Mouse (Mus musculus): ENCODE measurements around the gene App. TPM values are rescaled to one million over a fixed set of nuclear protein-coding genes. Genes with fewer than 3 reads are reported as not detected.

The App gene
- polyA plus RNA-seq (2014; fragmentation: Nextera tagmentation; extraction: Ambion mirVana): 146 and 157 TPM in 2 replicates

- Histone ChIP-seq H3K27me3 (ENCODE audit: control insufficient read depth, insufficient read depth, low read length) (no peaks in the 10 kb centered on the region), H3K9ac (replicated peaks; ENCODE audit: low read length) (peak within 1 kb of the TSS; percentile 88), H3K4me3 (ENCODE audit: low read depth, low read length) (peak within 1 kb of the TSS; percentile 92), H3K9me3 (replicated peaks; ENCODE audit: control insufficient read depth, low read length) (no peaks in the 10 kb centered on the region), H3K4me1 (ENCODE audit: control insufficient read depth, insufficient read depth, low read length) (peaks cover 3% of the 10 kb centered on the region; the same call in 1 of the 2 replicates), H3K36me3 (replicated peaks; ENCODE audit: control insufficient read depth, insufficient read depth, low read depth, low read length) (no peaks in the 10 kb centered on the region), H3K4me2 (ENCODE audit: low read depth, low read length) (peak within 1 kb of the TSS; percentile 46), H3K27ac (replicated peaks; ENCODE audit: low read depth, low read length) (peak within 1 kb of the TSS; percentile 78)
- ATAC-seq (replicated peaks; ENCODE audit: insufficient number of reproducible peaks, low FRiP score, low TSS enrichment, low read depth) (peak; percentile 68), DNase-seq (ENCODE audit: low spot score) (peak; percentile 91)
- under 1% methylated on average over 68 of the region's 78 CpGs for WGBS
Observed at GRCm38 (mm10) chr16:85173373-85174081, at the start of gene App. Gene App, minus strand, starts transcription at chr16:85173766.

- Histone ChIP-seq H3K36me3 (replicated peaks; ENCODE audit: control insufficient read depth, insufficient read depth, low read depth, low read length) (no peaks in the 10 kb centered on the region), H3K9me3 (replicated peaks; ENCODE audit: control insufficient read depth, low read length) (no peaks in the 10 kb centered on the region), H3K4me1 (ENCODE audit: control insufficient read depth, insufficient read depth, low read length) (no peaks in the 10 kb centered on the region), H3K27ac (replicated peaks; ENCODE audit: low read depth, low read length) (no peak overlapping the region), H3K4me2 (ENCODE audit: low read depth, low read length) (no peak overlapping the region), H3K4me3 (ENCODE audit: low read depth, low read length) (no peak overlapping the region), H3K9ac (replicated peaks; ENCODE audit: low read length) (no peak overlapping the region), H3K27me3 (ENCODE audit: control insufficient read depth, insufficient read depth, low read length) (no peaks in the 10 kb centered on the region)
- WGBS: 78% methylated on average over 9 of the region's 9 CpGs
- DNase-seq (ENCODE audit: low spot score) (no peak), ATAC-seq (replicated peaks; ENCODE audit: insufficient number of reproducible peaks, low FRiP score, low TSS enrichment, low read depth) (no peak)
Observed at GRCm38 (mm10) chr16:85215846-85216245, 42.3 kb upstream of the App start.

GRCm38 (mm10) chr16:85215173-85215572 is 41.6 kb upstream of the App start:
- Histone ChIP-seq H3K4me1 (ENCODE audit: control insufficient read depth, insufficient read depth, low read length) (no peaks in the 10 kb centered on the region), H3K9me3 (replicated peaks; ENCODE audit: control insufficient read depth, low read length) (no peaks in the 10 kb centered on the region), H3K36me3 (replicated peaks; ENCODE audit: control insufficient read depth, insufficient read depth, low read depth, low read length) (no peaks in the 10 kb centered on the region), H3K4me2 (ENCODE audit: low read depth, low read length) (no peak overlapping the region), H3K27me3 (ENCODE audit: control insufficient read depth, insufficient read depth, low read length) (no peaks in the 10 kb centered on the region), H3K27ac (replicated peaks; ENCODE audit: low read depth, low read length) (no peak overlapping the region), H3K9ac (replicated peaks; ENCODE audit: low read length) (no peak overlapping the region), H3K4me3 (ENCODE audit: low read depth, low read length) (no peak overlapping the region)
- ATAC-seq (replicated peaks; ENCODE audit: insufficient number of reproducible peaks, low FRiP score, low TSS enrichment, low read depth) (no peak), DNase-seq (ENCODE audit: low spot score) (peak; percentile 14)
- WGBS: 73% methylated on average over 9 of the region's 9 CpGs

GRCm38 (mm10) chr16:85195622-85196021 is 22.1 kb upstream of the App start:
- WGBS: 82% methylated on average over 6 of the region's 6 CpGs
- Histone ChIP-seq H3K4me1 (ENCODE audit: control insufficient read depth, insufficient read depth, low read length) (no peaks in the 10 kb centered on the region), H3K27me3 (ENCODE audit: control insufficient read depth, insufficient read depth, low read length) (no peaks in the 10 kb centered on the region), H3K9me3 (replicated peaks; ENCODE audit: control insufficient read depth, low read length) (no peaks in the 10 kb centered on the region), H3K36me3 (replicated peaks; ENCODE audit: control insufficient read depth, insufficient read depth, low read depth, low read length) (no peaks in the 10 kb centered on the region), H3K4me3 (ENCODE audit: low read depth, low read length) (no peak overlapping the region), H3K4me2 (ENCODE audit: low read depth, low read length) (no peak overlapping the region), H3K9ac (replicated peaks; ENCODE audit: low read length) (no peak overlapping the region), H3K27ac (replicated peaks; ENCODE audit: low read depth, low read length) (no peak overlapping the region)
- DNase-seq (ENCODE audit: low spot score) (no peak), ATAC-seq (replicated peaks; ENCODE audit: insufficient number of reproducible peaks, low FRiP score, low TSS enrichment, low read depth) (no peak)

GRCm38 (mm10) chr16:85195167-85195566 is 21.6 kb upstream of the App start:
- H3K4me3 ChIP-seq (ENCODE audit: low read depth, low read length): no peak overlapping the region
- no peak overlapping the region for H3K4me2 ChIP-seq (ENCODE audit: low read depth, low read length)
- DNase-seq (ENCODE audit: low spot score) (no peak), ATAC-seq (replicated peaks; ENCODE audit: insufficient number of reproducible peaks, low FRiP score, low TSS enrichment, low read depth) (no peak)
- H3K27ac ChIP-seq (replicated peaks; ENCODE audit: low read depth, low read length): no peak overlapping the region
- H3K27me3 ChIP-seq (ENCODE audit: control insufficient read depth, insufficient read depth, low read length): no peaks in the 10 kb centered on the region
- H3K4me1 ChIP-seq (ENCODE audit: control insufficient read depth, insufficient read depth, low read length): no peaks in the 10 kb centered on the region
- WGBS: 83% methylated on average over 6 of the region's 6 CpGs
- H3K9me3 ChIP-seq (replicated peaks; ENCODE audit: control insufficient read depth, low read length): no peaks in the 10 kb centered on the region
- no peak overlapping the region for H3K9ac ChIP-seq (replicated peaks; ENCODE audit: low read length)
- H3K36me3 ChIP-seq (replicated peaks; ENCODE audit: control insufficient read depth, insufficient read depth, low read depth, low read length): no peaks in the 10 kb centered on the region

GRCm38 (mm10) chr16:85181502-85181901 is 7.9 kb upstream of the App start:
- Histone ChIP-seq H3K9me3 (replicated peaks; ENCODE audit: control insufficient read depth, low read length) (no peaks in the 10 kb centered on the region), H3K4me3 (ENCODE audit: low read depth, low read length) (no peak overlapping the region), H3K27me3 (ENCODE audit: control insufficient read depth, insufficient read depth, low read length) (no peaks in the 10 kb centered on the region), H3K4me1 (ENCODE audit: control insufficient read depth, insufficient read depth, low read length) (no peaks in the 10 kb centered on the region), H3K4me2 (ENCODE audit: low read depth, low read length) (no peak overlapping the region), H3K36me3 (replicated peaks; ENCODE audit: control insufficient read depth, insufficient read depth, low read depth, low read length) (no peaks in the 10 kb centered on the region), H3K27ac (replicated peaks; ENCODE audit: low read depth, low read length) (no peak overlapping the region), H3K9ac (replicated peaks; ENCODE audit: low read length) (no peak overlapping the region)
- ATAC-seq (replicated peaks; ENCODE audit: insufficient number of reproducible peaks, low FRiP score, low TSS enrichment, low read depth): no peak
- WGBS: 62% methylated on average over 3 of the region's 3 CpGs
- DNase-seq (ENCODE audit: low spot score): no peak

- H3K9me3 ChIP-seq (replicated peaks; ENCODE audit: control insufficient read depth, low read length): no peaks in the 10 kb centered on the region
- no peak for DNase-seq (ENCODE audit: low spot score)
- no peaks in the 10 kb centered on the region for H3K36me3 ChIP-seq (replicated peaks; ENCODE audit: control insufficient read depth, insufficient read depth, low read depth, low read length)
- no peak overlapping the region for H3K4me2 ChIP-seq (ENCODE audit: low read depth, low read length)
- 76% methylated on average over 3 of the region's 3 CpGs for WGBS
- H3K27me3 ChIP-seq (ENCODE audit: control insufficient read depth, insufficient read depth, low read length): no peaks in the 10 kb centered on the region
- no peak for ATAC-seq (replicated peaks; ENCODE audit: insufficient number of reproducible peaks, low FRiP score, low TSS enrichment, low read depth)
- no peaks in the 10 kb centered on the region for H3K4me1 ChIP-seq (ENCODE audit: control insufficient read depth, insufficient read depth, low read length)
- no peak overlapping the region for H3K27ac ChIP-seq (replicated peaks; ENCODE audit: low read depth, low read length)
- no peak overlapping the region for H3K9ac ChIP-seq (replicated peaks; ENCODE audit: low read length)
- H3K4me3 ChIP-seq (ENCODE audit: low read depth, low read length): no peak overlapping the region
Observed at GRCm38 (mm10) chr16:85180710-85181109, 7.1 kb upstream of the App start.

GRCm38 (mm10) chr16:85176666-85177065 is 3.1 kb upstream of the App start:
- Histone ChIP-seq H3K27ac (replicated peaks; ENCODE audit: low read depth, low read length) (no peak overlapping the region), H3K27me3 (ENCODE audit: control insufficient read depth, insufficient read depth, low read length) (no peaks in the 10 kb centered on the region), H3K4me1 (ENCODE audit: control insufficient read depth, insufficient read depth, low read length) (no peaks in the 10 kb centered on the region), H3K4me2 (ENCODE audit: low read depth, low read length) (no peak overlapping the region), H3K9ac (replicated peaks; ENCODE audit: low read length) (no peak overlapping the region), H3K36me3 (replicated peaks; ENCODE audit: control insufficient read depth, insufficient read depth, low read depth, low read length) (no peaks in the 10 kb centered on the region), H3K4me3 (ENCODE audit: low read depth, low read length) (no peak overlapping the region), H3K9me3 (replicated peaks; ENCODE audit: control insufficient read depth, low read length) (no peaks in the 10 kb centered on the region)
- ATAC-seq (replicated peaks; ENCODE audit: insufficient number of reproducible peaks, low FRiP score, low TSS enrichment, low read depth) (no peak), DNase-seq (ENCODE audit: low spot score) (no peak)
- WGBS: 42% methylated on average over 3 of the region's 3 CpGs

All from embryonic facial prominence, embryonic 11.5 days (tissue).